Mouse (Mus musculus) spleen, postnatal 36 days (tissue): Measurements from ENCODE around the gene Gpr50.

Source experiments
- DNase-seq, 2 experiments: peaks; one replicate each; pipeline ENCODE4 v3.0.0; 2022; ENCODE audit warnings: low spot score in 2 of 2, mixed read lengths in 1 of 2

The Gpr50 gene

GRCm38 (mm10) chrX:71663374-71663773, at the start of gene Gpr50:
TSS of gene Gpr50 (plus strand) at chrX:71663667.
- no peak for DNase-seq

GRCm38 (mm10) chrX:71622286-71622685, 41.2 kb upstream of the Gpr50 start:
- DNase-seq: no peak

DNA sequence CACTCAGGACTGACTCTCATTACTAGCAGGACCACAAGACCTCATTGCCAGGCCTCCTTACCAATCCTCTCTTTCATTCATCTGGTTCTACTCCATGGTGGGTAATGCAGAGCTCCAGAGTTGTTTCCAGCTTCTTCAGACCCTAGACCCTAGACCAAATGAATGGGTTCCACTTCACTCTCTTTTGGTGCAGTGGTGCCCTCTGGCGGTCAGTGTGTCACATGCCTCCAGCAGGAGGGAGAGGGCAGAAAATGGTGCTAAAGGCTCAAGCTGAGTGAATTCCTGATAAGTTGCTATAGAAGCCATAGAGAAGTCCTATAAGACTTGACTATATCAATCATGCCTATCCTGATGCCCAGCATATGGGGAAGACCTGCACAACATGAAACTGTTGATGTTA, 39.6 kb upstream of the Gpr50 start:
- peak in 1 of 2 experiments; percentile 1 for DNase-seq

DNA sequence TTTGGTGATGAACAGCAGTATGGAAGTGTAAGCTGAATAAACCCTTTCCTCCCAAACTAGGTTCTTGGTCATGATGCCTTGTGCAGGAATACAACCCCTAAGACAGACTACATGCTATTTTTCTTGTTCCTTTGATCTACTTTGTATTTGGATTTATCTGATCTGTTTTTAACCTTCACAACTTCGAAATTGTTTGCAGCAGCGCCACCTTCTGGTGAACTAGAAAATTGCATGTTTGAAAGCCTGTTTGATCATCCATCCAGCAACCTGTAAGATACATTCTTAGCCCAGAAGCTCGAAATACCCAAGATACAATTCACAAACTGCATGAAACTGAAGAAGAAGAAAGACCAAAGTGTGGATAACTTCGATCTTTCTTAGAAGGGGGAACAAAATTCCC, 35.2 kb upstream of the Gpr50 start:
- DNase-seq: no peak

DNA sequence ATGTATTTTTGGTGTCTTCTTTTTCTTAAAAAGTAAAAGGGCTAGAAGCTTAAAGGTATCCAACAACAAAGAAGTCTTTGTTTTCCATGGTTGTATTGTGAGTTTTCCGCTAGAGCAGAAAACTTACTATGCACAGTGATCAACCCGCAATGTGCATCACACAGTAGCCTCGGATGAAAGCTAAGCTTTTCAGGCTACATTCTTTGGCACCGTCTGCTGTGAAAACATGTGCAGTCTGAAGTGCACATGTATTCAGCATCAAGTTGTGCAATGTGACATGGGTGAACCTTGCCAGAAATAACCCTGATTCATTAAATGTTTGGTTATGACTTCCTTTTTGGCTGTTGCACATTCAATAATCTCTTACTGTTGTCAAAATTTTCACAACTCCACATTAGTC, 32.8 kb upstream of the Gpr50 start:
- DNase-seq: no peak

GRCm38 (mm10) chrX:71631130-71631529, 32.3 kb upstream of the Gpr50 start:
- no peak for DNase-seq

- DNase-seq: peak in 1 of 2 experiments; percentile 2
Measured at GRCm38 (mm10) chrX:71647958-71648357, 15.5 kb upstream of the Gpr50 start.

- DNase-seq: no peak
Measured at GRCm38 (mm10) chrX:71648434-71648833, 15.0 kb upstream of the Gpr50 start.

GRCm38 (mm10) chrX:71648848-71649454, 14.5 kb upstream of the Gpr50 start:
- DNase-seq: no peak

GRCm38 (mm10) chrX:71649993-71650392, 13.5 kb upstream of the Gpr50 start:
- DNase-seq: no peak

GRCm38 (mm10) chrX:71661794-71662193, 1.7 kb upstream of the Gpr50 start:
- no peak for DNase-seq

- no peak for DNase-seq
Measured at GRCm38 (mm10) chrX:71663871-71664687, 612 bp downstream of the Gpr50 start.

DNA sequence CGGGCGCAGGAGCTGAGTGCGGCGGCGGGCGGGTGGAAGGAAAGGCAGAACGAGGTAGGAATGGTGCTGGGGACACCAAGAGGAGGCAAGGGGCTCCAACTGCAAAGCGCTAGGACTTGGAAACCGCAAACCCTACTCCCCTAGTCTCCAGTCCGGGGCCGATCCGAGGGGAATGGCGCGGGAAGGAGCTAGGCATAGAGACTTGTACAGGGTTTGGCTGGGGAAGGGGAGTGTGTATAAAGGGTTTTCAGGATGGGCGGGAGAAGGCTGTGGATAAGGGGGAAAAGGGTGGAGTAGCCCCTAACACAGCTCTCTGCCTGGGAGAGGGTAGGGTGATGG, 1.2 kb downstream of the Gpr50 start:
- DNase-seq: no peak

- DNase-seq: no peak
Measured at GRCm38 (mm10) chrX:71670254-71670653, 6.8 kb downstream of the Gpr50 start.

GRCm38 (mm10) chrX:71700817-71701469, 37.5 kb downstream of the Gpr50 start:
- no peak for DNase-seq
